Mouse (Mus musculus): ENCODE results near the gene Cemip.

Cemip gene

DNA sequence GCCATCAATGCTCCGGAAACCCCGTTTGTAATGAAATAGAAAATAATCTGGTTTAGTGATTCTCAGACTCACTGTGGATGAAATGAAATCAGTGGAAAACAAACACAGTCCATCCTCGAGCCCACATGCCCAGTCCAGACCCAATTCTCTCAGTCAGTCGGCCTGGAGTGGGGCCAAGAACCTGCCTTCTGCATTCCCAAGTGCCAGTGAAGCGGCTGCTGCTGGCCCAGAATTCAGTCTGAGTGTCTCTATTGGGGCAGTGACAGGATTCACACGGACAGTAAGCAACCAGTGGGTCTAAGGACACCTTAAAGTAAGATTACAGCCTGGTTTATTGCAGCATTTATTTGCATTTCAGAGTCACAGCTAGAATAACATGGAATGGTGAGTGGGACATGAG is 10.2 kb upstream of the Cemip start:
- no peak for DNase-seq (ENCODE audit: low spot score in 2 of 2)

DNA sequence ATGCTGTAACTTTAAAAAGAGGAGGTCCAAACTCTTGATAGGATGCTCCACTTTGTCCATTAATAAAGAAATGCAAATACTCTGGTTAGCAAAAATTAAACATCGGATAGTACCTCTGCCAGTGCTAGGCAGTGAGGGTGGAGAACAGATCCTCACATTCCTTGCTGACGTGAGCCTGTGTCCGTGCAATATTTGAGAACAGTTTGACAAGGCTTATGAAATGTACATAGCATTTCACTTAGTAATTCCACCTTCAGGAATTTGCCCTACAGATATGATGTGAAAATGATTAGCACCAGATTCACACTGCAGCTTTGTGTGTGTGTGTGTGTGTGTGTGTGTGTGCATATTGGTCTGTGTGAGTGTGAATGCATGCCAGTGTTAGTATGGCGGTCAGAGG is 4.5 kb upstream of the Cemip start:
- no peak for DNase-seq (ENCODE audit: low spot score in 2 of 2)

DNA sequence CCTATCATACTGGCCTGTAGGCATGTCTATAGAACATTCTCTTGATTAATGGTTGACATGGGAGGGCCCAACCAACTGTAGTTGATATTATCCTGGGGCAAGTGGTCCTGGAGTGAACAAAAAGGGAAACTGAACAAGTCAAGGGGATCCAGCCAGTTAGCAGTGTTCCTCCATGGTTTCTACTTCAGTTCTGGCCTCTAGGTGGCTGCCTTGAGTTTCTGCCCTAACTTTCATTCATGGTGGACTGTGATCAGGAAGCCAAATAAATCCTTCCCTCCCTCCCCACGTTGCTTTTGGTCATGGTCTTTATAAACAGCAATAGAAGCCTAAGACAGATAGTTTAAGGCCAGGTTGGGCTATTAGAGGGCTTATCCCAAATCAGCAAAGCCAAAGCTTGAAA is 3.5 kb upstream of the Cemip start:
- no peak for DNase-seq (ENCODE audit: low spot score in 2 of 2)

DNA sequence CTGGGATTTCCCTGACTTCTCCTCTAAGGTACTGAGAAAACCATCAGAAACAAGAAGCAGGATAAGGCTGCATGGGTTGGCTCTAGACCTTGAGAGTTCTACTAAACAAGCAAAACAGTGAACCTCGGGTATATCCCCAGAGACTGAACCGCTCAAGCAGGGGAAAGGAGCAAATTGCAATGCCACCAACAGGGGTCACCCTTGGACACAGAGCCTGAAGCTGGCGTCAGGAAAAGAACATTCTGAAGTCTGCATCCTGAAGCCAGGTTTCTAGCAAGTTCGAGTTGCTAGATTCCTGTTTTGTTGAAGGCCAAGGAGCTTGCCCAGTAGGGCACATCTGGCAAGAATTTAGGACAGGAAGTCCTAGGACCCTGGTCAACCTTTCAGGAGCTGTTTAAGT is 2.7 kb upstream of the Cemip start:
- DNase-seq (ENCODE audit: low spot score in 2 of 2), result peak; percentile 13 to 56

DNA sequence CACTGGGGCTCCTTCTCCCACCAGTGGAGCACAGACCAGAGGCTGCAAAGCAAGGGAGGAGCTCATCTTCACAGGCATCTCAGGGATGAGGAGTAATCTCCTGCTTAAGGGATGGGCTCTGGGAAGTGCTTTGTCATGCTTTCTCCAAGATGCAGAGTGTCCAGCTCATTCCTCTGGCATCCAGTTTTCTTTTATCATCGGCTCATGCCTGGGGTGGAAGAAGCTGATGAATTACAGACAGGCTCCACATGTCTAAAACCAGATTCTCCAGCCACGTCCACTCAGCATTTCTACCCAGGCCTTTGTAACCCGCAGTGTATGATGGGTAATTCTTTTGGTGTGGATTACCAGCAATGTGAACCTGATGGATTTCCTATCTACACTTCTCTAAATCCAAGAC is 1.9 kb upstream of the Cemip start:
- DNase-seq (ENCODE audit: low spot score in 2 of 2), result no peak

DNA sequence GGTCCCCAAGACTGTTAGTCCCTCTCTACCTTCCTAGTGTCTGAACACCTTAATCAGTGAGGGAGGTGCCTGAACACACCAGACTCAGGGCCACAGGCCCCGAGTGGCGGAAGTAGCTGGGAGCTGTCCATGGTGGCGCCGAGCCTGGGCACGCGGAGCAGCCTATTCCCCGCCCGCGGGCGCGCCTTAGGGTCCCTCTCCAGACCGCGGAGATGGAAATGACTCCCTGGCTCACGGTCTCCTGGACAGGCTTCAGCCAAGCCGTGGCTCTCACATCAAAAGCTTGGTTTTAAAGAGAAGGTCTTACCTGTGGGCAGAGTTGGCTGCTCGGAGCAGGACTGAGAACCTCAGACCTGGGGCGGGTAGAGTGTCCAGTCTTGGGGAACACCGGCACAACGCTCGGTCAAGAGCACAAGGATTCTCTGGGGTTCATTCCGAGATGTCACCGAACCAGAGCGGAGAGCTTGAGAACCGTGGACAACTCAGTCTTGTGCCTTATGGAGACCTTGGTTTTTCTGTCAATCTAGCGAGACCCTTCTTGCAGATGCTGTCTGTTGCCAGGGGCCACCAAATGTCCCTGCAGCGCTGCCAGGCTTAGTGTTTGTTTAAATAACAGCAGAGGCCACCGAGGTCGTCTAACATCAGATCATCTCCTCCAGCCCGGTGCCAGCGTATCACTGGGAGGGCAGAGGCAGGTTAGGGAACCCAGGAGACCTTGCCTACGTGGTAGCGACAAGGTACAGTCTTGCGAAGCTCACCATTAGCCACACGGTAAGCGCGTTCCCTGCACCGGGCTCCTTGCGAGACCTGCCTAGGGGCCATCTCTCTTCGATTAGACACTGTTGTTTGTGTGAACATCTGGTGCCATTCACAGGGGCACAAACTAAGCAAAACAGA is 1.0 kb downstream of the Cemip start:
- DNase-seq (ENCODE audit: low spot score in 2 of 2), result peak in 1 of 2 experiments; percentile 4

DNA sequence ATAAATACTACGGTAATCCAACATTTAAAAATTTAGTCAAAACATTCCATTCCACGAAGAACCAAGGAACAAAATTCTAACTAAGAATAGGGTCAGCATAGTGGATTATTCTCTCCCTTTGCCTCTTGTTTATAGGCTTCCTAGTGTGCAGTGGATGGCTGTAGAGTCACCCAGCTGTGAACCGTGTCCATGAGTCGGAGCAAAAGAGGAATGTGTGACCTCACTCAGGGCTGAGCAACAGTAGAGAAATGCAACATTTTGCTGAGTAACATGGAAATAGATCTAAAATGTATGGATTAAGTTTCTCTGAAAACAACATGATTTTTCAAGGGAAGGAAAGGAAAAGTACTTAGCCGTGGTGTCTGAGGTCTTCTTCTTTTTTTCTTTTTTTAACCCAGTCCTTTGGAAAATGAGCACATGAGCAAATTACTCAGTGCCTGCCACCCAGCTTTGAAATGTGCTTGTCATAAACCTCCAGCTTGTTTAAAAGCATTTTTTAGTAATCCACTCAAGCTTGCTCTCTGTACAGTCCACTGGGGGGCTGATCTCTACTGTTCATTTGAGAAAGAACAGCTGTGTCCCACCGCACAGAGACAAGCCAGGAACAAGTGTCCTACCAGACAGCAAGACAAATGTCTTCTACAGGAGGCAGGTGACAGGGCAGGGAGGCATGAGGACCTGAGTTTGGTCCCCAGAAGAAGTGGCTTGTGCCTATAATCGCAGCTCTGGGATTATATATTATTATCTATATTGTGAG is 8.9 kb downstream of the Cemip start:
- no peak for DNase-seq (ENCODE audit: low spot score in 2 of 2)

DNA sequence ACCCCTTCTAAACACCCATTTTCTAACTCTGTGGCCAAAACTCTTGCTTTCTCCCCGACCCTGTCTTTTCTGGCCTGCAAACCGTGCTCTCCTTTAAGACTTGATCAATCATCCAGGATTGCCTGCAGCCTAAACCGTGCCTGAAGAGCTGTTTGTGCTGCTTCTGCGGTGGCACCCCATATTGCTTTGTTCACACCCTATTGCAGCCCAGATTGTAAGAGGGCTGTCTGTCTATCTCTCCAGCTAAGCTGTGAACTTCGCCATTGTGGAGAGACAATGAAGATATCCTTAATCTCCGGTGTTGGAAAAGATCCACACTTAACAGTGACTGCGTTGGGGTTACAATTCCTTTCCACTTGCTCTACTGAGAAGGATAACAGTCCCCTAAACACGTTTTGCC is 12.0 kb downstream of the Cemip start:
- DNase-seq (ENCODE audit: low spot score in 2 of 2), result no peak

DNA sequence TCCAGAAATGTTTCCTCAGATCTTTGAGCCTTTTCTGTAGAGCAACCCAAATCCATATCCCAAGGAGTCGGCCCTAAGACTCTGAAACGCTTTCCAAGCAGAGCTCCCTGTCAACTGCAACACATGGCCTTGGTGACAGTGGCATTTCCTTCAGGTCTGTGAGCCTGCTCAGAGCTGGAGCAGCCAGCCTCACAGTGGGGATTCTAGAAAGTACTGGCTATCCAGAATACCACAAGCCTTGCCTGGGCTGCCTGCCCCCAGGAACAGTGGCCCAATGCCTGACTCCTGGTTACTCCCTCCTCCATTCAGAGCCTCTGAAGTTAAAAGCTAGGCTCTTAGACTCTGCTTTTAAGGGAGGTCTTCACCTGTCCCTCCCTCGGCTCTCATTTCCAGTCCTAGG is 12.4 kb downstream of the Cemip start:
- DNase-seq (ENCODE audit: low spot score in 2 of 2), result no peak

DNA sequence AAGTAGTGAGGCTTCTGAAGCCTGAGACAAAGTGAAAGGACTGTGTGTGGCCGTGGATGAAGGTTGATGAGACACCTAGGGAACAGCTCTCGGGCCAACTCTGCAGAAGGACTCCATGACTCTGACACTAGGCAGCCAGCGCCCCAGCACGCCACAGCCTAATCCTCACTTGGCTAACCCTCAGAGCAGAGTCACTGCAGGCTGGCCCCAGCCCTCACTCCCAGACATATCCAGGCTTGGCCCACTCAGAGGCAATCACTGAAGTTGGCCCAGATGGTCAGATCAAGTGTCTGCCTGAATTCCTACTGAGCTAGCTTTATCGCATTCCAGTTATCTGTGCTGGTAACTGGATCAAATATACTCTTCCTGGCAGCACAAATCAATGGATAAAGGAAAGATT is 17.4 kb downstream of the Cemip start:
- DNase-seq (ENCODE audit: low spot score in 2 of 2), result no peak

DNA sequence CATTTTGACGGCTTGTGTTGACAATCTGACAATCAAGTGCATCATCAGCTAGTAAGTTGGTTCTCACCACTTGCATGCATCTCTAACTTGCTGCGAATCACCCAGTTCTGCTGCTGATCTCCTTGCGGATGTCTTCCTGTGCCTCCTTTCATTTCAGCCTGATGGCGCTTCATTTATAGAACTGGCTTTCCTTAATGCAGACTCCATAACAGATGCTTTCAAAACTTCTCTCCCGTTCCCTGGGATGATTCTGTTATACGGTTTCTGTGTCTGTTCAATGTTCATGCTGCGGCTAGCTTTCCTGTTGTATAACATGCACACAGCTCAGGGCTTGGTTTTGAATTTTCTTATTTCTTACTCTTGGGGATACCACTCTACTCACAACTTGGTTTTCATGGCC is 26.5 kb downstream of the Cemip start:
- no peak for DNase-seq (ENCODE audit: low spot score in 2 of 2)

DNA sequence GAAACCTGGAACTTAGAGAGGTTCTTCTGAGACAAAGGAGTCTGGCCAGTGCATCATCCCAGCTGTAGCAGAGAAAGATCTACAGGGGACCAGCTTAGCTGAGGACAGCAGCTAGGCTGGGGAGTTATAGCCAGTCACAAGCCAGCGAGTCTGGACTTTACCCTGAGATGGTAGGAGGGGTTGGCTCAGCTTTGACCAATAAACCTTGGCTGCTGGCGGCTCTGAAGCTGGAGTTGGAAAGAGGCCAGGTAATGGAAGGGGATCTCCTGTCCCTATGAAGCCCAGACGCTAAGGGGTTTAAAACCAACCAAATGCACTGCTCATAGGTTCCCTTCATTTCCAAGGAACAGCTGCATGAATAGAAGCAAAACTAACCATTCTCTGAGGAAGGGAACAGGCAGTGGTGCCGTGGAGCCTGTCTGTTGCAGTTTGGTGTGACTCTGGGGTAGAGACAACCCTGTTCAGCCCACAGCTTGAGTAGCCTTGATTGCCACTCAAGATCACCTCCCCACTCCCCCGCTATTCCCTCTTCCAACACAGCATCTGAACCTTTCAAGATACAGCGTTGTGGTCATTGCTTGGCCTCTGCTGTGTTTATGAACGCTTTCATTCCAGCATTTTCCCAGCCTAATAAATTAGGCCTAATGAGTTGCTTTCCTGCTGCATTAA is 30.2 kb downstream of the Cemip start:
- no peak for DNase-seq (ENCODE audit: low spot score in 2 of 2)

DNA sequence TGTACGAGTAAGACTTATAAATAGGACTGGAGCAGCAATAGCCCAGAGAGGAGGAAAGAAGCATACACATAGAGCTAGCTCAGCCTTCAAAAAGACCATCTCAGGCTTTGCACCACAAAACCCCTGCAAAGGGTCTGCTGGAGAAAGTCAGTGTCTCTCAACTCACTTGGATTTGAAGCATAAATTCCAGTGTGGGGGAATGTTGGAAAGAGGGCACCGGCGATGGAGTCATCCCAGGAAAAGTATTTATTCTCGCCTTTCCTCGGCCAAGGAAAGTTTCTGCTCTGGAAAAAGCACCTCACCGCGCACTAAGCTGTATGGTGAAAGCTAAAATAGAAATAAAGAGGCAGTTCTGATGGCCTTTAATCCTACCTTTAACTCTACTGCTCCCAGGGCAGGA is 32.4 kb downstream of the Cemip start:
- DNase-seq (ENCODE audit: low spot score in 2 of 2), result no peak

DNA sequence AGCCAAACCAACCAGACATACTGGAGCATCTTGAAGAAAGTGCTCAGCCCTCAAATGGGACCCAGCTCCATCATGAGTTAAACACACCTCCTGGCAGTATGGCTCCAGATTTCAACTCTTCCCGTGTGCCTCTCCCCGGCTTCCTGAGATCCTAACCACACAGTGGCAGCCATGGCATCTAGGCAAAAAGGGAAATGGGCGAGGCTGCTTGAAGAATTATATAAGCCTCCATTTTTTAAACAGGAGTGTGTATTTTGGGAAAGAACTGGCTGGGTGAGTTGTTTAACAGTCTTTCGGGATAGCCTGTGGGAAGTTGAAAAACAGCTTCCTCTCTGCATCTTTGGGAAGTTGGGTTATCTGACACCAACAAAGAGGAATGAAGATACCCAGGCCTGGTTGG is 34.9 kb downstream of the Cemip start:
- no peak for DNase-seq (ENCODE audit: low spot score in 2 of 2)

DNA sequence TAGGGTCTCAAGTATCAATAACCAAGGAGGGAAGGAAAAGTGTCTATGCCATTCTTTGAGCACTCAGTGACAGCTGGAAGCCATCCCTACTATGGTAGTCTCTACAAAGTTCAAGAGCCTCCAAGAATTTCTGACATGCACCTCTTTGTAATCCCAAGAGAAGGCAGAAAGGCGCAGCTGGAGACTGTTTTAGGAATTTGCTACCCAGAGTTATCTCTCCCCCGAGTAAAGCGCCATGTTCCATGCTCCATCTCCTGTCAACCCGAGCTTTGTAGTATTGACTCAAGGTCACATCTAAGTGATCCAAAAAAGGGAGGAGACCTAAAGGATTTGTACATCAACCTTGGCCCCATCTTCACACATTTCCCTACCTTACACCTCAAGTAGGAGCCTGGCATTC is 40.8 kb downstream of the Cemip start:
- no peak for DNase-seq (ENCODE audit: low spot score in 2 of 2)

DNA sequence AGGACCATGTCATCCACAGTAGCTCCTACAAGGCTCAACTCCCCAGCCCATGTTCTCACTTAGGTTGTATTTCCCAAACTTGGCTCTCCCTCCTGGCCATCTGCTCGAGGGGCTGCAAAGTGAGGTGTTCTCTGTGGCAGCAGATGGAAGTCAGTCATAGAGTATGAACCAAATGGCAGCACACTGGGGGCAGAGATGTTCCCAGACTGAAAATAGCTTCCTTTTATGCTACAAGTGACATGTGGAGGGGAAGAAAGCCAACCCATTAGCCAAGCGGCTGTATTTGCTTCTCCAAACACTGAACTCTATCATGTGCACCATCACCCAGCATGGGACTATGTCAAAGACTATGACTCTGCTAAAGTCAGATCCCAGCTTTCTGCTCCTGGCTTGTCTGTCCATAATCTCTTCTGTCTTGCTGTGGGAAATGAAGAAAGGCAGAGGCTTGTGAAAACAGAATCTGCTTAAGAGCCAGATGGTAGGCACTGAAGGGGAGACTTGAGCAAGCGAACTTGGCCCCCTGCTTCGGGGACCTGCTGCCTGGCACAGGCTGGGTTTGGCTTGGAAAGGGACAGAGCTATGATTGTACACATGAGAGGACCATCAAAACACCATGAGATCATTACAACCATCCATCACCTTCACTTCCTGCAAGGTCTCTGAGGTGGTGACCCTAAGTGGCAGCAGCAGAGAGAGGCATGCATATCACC is 41.6 kb downstream of the Cemip start:
- DNase-seq (ENCODE audit: low spot score in 2 of 2), result no peak

DNA sequence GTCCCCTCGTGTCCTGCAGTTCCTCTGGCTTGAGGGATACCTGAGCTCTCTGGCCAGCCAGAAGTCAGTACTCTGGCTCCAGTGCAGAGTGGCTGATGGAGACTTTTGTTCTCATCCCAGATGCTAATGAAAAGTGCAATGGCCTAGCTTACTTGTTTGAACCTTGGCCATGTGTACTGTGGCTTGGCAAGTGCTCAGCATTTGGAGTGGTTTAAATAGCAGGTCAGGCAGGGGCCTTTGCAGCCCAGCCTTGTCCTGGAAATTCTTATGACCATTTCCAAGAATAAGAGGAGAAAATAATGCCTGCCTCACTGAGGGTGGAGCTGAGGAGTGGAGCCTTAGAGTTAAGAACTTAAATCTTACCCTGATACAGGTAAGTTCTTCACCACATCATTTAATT is 43.6 kb downstream of the Cemip start:
- DNase-seq (ENCODE audit: low spot score in 2 of 2), result peak in 1 of 2 experiments; percentile 7

DNA sequence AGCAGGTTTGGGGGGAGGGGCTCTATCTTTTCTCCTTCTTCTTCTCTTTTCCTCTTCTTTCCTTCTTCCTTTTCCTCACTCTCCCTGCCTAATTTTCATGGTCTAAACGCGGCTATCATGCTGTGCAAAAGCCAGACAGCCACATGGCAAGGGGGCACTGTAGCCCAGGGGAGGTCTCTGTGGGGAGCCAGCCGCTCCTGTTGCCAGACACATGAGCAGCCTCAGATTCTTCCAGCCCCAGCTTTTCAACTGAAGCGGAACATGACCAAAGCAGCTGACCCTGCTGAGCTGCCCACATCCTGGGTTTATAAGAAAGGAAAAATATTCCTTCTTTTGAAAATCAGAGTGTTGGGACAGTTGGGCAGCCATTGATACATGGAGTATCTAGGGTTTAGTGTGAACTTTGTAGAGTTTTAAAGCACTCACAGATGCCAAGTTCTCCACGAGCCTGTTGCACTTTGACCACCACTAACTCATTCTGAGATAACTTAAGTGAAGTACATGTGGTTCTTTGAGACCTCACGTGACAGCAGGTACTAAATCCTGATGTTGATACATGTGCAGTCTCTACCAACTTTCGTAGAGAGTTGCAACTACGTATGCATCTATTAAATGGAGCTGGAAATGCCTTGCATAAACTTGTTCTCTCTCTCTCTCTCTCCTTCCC is 46.3 kb downstream of the Cemip start:
- no peak for DNase-seq (ENCODE audit: low spot score in 2 of 2)

DNA sequence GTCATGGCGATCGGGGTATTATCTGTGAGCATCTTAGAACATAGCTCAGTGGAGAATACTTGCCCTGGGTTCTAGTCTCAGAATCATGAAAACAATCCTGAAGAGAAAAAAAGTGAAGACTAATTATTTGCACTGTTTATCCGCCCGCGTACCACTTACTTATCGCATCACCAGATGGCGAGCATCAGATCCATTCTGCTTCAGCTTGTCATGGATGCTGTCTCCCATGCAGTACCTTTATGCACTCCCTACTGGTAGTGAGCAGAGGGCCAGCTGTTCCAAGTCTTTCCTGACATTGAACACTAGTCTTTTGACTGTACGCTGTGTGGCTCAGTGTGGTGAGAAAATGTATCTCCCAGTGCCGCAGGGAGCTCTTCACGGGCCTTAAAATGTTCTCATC is 47.7 kb downstream of the Cemip start:
- DNase-seq (ENCODE audit: low spot score in 2 of 2), result no peak

DNA sequence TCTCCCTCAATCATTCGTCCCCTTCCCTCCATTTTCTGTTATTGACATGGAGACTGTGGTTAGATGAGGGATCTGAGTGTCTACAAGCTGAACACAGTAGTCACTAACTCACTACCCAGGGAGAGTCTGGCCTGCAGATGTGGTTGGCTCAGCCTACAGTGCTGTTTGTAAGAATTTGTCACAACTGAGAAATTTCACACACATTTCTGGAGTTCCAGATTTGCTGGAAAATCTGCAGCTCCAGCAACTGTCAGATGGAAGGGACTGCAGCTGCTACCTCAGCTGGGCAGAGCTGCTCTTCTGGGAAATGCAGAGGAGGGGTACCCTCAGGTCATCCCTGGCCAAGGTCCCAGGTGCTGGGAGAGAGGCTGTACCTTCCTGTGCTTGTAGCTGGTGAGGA is 53.5 kb downstream of the Cemip start:
- no peak for DNase-seq (ENCODE audit: low spot score in 2 of 2)

DNA sequence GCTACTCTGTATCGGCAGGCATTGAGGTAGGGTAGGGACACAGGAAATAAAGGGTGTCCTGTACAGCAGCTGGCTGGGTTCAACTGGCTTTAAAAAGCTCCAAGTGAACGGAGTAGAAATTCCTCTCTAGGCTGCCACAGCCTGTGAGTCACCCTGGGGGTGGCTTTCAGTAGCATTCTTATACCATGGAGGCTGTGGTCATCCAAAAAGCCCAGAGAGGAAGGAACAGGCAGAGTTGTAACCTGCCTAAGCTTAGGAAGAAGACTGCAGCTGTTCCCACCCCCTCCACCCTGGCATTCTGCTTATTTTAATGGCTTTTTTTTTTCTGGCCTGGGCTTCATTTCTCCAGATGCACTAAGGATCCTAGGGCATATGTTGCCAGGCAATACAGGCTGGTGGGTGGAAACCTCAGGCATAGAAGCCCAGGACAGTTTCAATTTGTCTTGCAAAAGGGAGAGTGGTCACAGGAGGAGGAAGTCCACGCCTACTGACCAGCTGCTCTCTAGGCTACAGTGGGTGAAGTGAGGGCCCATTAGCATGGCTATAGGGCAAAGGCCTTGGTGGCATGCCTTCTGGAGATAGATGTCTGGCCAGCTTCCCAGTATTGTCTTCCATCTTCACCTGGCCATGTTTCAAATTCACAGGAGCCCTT is 57.1 kb downstream of the Cemip start:
- no peak for DNase-seq (ENCODE audit: low spot score in 2 of 2)
